Mouse (Mus musculus) heart, postnatal 4 days (tissue): ENCODE results near the gene Rnf4. TPM values are rescaled to one million over a fixed set of nuclear protein-coding genes. Genes with fewer than 3 reads are reported as not detected.

Experiments
- DNase-seq: peaks from one replicate; pipeline ENCODE4 v3.0.0; 2021
- total RNA-seq, 2 experiments: library from RNA; stranded (reverse); gene quantifications; 2 replicates each; pipeline ENCODE4 v1.2.3; 2021

The Rnf4 gene
- total RNA-seq, 2 experiments from 2014 or later = 85.8 to 86.3 TPM

DNA sequence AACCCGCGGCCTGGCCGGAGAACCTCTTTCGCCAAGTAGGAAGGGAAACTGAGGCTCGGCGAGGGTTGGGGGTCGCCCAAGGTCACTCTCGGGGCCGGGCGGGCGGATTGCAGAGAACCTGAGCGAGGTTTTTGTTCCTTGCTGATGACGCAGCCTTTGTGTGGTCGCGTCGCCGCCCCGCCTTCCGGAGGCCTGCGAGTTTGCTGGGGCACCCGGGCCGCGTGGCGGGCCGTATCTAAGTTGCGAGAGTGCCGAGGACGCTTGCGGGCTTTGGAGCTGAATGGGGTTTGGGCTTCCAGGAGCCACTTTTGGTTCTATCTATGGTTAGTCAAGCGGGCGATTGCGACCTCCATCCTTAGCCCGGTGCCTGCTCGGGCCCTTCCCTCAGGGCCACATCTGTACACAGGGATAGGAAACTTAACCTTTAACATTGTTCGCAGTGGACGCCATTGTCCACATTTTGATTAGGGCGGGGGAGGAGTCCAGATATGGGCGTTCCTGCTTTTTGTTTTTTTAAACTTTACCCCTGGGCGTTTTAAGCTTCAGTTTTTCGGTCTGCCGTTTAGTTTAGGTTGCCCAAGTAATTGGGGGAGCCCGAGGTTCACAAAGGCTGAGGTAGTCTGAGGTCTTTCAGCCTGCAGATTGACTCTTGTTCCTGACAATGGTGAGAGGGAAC, 824 bp downstream of the Rnf4 start:
- peak; percentile 68 for DNase-seq

GRCm38 (mm10) chr5:34340246-34340645, 4.2 kb downstream of the Rnf4 start:
- DNase-seq = no peak

DNA sequence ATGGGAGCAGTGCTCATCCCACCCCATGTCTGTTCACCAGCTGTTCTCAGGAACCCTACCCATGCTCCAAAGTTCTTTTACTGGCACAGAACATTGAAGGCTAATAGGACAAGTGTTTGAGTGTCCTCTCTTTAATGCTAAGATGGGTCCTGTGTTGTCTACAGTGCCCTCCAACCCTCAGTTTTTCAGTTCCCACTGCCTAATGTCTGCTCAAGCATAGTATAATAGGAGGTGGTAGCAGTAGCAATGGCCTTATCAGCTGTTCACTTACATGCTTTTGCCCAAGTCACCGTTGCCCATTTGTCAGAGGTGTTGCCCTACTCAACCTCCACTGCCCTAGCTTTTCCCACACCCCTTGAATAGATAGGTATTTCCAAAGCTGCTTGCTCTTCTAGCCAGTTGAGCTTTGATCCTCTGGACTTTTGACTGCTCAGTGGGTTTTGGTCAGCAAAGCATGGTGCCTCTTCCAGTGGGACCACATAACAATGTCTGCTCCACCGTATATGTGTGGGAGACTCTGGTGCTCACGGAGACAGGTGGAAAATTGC, 16.1 kb downstream of the Rnf4 start:
- DNase-seq = no peak

- no peak for DNase-seq
These were observed 24.2 kb downstream of the Rnf4 start for GRCm38 (mm10) chr5:34360261-34360660.

GRCm38 (mm10) chr5:34363115-34363514, 27.0 kb downstream of the Rnf4 start:
- no peak for DNase-seq

- no peak for DNase-seq
These were observed 32.6 kb downstream of the Rnf4 start for GRCm38 (mm10) chr5:34368551-34369290.

DNA sequence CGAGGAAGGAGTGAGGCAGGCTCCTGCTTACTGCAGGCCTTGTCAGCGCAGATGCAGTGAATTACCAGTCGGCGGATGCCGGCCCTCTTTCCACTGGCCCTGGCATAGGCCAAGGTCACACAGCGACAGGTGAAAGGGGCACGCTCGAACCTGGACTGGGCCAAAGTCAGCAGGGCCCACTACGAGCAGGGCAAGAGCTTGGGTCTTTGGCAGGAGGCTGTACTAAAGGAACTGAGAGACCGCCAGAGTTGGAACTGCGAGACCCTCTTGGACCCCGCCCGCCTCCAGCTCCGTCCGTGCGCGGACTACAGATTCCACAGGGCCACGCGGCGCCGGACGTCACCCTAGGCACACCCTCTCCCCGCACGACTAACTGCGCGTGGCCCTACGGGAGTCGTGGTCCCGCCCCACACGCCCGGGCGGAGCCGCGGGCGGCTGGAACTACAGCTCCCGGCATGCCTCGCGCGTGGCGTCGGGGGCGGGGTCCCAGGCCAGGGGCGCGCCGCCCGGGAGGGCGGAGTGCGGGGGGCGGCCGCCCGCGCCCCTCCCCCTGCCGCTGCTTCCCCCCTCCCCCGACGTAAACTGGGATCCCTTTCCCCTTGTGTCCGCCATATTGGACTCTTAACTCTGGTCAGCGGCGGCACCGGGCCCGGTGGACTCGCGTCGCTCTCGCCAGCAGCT, 33.4 kb downstream of the Rnf4 start, which contains the start of gene Fam193a:
Gene Fam193a (plus strand): TSS at position 593 of the 681 bp plus-strand sequence.
- peak; percentile 98 for DNase-seq

DNA sequence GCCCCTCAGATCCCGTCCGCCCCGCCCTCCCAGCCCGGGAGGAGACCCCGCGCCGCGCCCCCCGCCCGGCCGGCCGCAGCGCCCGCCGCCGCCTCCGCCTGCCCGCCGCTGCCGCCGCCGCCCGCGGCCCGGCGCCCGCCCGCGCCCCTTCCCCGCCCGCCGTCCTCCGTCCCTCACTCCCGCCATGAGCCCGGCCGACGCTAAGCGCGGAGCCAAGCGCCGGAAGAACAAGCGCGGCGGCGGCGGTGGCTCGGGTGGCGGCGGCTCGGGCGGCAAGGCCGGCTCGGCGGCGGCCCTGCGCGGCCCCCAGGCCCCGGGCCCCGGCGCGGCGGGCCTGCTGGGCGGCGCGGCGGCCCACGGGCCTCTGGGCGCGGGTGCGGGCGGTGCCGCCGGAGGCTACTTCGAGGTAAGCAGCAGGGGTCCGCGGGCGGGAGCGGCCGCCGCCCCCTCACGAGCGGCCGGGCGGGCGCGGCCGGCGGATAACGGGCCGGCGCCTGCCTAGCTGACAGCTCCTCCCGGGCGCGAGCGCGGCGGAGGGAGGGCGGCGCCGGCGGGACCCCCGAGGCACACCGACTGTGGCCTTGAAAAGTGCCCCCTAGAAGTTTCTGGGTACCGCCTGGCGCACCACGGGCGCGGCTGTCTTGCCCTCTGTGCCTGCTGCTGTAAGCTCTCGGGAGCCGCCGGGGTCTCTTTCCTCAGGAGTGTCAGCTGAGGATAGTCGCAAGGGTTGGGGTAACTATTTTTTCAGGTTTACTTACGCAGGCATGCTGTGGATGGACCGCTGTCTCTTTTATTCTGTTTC, 34.1 kb downstream of the Rnf4 start:
- DNase-seq = peak; percentile 39

DNA sequence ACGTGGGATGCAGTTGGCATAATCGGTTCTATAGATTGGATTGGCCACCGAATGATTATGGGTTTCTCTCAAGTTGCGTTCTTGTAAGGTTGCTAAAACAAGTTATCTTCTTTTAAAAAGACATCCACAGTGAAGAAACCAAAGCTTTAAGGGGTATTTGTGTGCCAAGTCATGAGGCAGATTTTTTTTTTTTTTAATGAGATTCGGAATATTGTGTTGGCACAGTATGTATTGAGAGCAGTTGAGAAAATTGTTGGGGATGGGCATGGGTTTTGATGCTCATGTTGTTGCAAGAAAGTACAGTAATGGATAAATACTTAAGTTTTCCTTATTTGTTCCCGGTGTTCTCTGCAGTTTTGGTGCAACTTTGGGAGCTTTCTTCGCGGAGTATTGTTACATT, 34.8 kb downstream of the Rnf4 start:
- DNase-seq = no peak

DNA sequence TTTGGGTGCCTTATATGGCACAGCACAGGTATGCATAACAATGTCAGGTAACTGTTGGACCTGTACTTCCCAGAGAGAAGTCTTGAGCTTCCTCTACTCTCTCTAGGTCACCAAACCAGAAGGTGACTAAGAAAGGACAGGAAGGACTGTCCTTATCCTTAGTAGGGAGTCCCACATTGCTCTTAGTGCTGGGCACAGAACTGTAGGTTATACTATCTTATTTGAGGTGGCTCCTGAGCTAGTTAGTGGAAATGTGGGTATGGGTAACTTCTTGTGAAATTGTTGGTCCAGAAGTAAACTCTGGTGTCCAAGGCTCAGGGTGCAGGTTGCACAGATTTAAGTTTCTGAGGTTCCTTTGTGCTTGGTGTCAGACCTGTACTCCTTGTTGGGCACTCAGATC, 36.1 kb downstream of the Rnf4 start:
- DNase-seq = no peak

GRCm38 (mm10) chr5:34372541-34372940, 36.5 kb downstream of the Rnf4 start:
- no peak for DNase-seq

- DNase-seq = no peak
These were observed 42.7 kb downstream of the Rnf4 start for GRCm38 (mm10) chr5:34378787-34379186.

DNA sequence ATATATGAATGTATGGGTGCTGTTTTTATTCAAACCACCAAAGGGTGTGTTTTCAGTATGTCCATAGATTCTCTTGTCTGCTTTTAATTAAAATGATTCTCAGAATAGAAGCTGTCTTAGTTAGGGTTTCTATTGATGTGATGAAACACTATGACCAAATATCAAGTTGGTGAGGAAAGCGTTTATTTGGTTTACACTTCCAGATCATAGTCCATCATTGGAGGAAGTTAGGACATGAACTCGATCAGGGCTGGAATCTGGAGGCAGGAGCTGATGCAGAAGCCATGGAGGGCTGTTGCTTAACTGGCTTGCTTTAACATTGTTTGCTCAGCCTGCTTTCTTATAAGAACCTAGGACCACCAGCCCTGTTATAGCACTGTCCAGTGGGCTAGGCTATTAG, 45.6 kb downstream of the Rnf4 start:
- no peak for DNase-seq

DNA sequence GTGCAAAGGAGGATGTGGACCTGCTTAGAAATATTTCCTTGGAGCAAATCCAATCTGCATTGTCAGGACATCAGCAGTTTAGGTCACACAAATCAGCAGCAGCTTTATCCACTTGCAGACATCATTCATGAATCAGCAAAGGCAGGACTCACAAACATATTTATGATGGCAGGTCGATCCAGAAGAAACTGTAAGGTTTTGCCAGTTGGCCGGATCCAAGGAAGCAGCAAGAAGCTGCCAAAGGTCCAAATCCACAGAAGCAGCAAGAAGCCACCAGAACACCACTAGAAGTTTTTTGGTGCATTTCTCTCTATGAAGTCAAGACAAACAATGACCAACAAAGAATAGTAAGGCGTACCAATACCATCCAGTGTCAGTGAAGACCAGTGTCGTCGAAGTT, 49.5 kb downstream of the Rnf4 start:
- DNase-seq = no peak

- no peak for DNase-seq
These were observed 50.7 kb downstream of the Rnf4 start for GRCm38 (mm10) chr5:34386744-34387143.

GRCm38 (mm10) chr5:34393251-34393650, 57.2 kb downstream of the Rnf4 start:
- DNase-seq = no peak

GRCm38 (mm10) chr5:34395347-34395746, 59.3 kb downstream of the Rnf4 start:
- no peak for DNase-seq

DNA sequence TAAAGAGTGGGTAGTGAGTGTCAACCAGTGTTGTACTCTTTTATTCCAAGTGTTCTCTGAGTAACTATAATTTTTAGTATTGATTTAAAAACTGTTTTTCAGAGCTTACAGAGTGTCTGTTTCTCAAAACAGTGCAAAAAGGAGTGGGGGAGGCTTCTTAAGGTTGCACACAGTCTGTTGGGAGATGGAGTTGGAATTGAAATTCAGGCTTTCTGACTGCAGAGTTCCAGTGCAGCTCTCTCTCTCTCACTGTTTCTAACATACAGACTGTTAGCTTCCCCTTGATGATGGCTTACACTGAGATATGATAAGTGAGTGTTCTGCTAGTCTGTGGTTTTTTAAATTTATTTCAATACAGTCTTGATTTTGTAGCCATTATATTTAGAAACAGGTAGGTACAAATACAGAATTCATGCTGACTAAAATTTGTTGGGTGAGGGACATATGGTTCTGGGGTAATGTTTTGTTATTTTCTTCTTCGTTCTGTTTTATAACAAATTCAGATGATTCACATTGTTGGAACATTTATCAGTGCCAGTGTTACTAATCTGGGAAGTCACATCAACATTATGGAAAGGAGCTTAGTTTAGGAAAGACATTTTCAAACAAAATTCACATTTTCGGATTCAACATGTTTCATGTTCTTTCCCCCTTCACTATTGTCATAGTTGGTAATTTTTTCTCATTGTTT, 59.9 kb downstream of the Rnf4 start:
- no peak for DNase-seq

DNA sequence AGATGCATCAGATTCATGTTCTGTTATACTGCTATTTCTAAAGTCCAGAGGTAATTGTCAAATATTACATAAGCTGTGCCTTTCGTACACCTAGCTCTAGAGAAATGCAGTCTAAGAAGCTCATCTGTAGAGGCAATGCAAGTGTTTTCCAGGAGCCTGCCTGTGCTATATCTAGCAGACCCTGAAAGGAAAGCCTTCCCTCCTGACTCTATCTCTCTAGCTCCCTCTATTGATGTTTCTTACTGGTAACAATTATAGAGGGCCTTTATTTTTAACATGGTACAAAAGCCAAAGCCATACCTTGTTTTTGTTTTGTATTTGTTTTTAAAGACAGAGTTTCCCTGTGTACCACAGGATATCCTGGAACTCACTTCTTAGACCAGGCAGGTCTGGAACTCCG, 61.8 kb downstream of the Rnf4 start:
- DNase-seq = no peak

DNA sequence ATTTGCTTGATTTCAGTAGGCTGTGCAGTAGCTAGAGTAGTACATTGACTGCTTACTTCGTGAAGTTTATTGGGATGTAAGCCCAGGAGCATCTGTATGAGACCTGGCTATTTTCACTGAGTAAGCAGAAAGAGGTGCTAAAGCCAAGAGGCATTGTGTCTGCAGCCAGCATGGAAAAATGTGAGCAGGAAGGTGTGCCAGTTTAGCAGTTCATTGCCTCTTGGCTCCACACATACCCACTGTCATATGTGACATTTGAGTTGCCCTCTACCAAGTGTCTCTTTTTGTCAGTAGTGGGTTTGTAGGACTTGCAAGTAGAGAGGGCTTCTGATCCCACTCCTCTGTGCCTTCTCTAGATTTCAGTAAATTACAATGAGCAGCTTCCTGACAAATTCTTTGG, 62.2 kb downstream of the Rnf4 start:
- DNase-seq = no peak
